Mouse (Mus musculus): ENCODE data around the gene Krt24.

DNA sequence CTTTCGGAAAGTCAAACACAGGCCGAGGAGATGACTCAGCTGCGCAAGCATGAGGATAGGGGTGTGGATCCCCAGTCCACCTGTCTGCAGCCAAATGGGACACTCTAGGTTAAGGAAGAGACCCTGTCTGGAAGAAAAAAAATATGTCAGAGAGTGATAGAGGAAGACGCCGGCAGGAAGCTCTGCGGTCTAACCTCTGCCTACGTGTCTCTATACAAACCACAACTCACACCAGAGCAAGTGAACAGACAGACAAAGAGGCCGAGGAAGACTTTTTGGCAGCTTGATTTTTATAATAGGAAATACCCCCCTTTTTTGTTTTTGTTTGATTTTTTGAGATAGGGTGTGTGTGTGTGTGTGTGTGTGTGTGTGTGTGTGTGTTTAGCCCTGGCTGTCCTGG, 29.7 kb downstream of the Krt24 start:
- TF ChIP-seq CTCF (IDR thresholded peaks at IDR 0.05; ENCODE audit: low read depth): no peak
- TF ChIP-seq EP300 (IDR thresholded peaks at IDR 0.05; ENCODE audit: low read depth): no peak
